Mouse (Mus musculus): ENCODE measurements around the gene Cpa4. TPM values are rescaled to one million over a fixed set of nuclear protein-coding genes. Genes with fewer than 3 reads are reported as not detected.

Gene Cpa4
- polyA plus RNA-seq, 2 experiments: 0.05 to 0.07 TPM

- Histone ChIP-seq H3K4me2 (ENCODE audit: low read depth) (no peak overlapping the region), H3K9me3 (ENCODE audit: control insufficient read depth, low read length) (no peaks in the 10 kb centered on the region), H3K36me3 (replicated peaks; ENCODE audit: control insufficient read depth, insufficient read depth, low read depth) (no peaks in the 10 kb centered on the region), H3K4me1 (replicated peaks; ENCODE audit: control insufficient read depth in 2 of 2, insufficient read depth in 2 of 2, low read length in 1 of 2) (peaks cover 0 to 19% of the 10 kb centered on the region in 2 experiments; a peak in 2 of 4 replicates), H3K27ac (no peak overlapping the region), H3K9ac (replicated peaks) (no peak overlapping the region), H3K27me3 (ENCODE audit: control insufficient read depth, insufficient read depth, low read length) (no peaks in the 10 kb centered on the region), H3K4me3 (ENCODE audit: insufficient read depth in 1 of 2, low read depth in 2 of 2, low read length in 2 of 2) (no peak overlapping the region)
- 49% methylated on average over 4 of the region's 4 CpGs for WGBS (ENCODE audit: insufficient replicate concordance)
- DNase-seq (ENCODE audit: low read depth in 3 of 3, low spot score in 3 of 3) (no peak), ATAC-seq (ENCODE audit: insufficient read depth) (no peak)
- no peak for TF ChIP-seq CTCF (IDR thresholded peaks at IDR 0.05; ENCODE audit: low read depth)
- TF ChIP-seq EP300 (IDR thresholded peaks at IDR 0.05; ENCODE audit: low read depth): no peak
Measured at GRCm38 (mm10) chr6:30636186-30636842, 68.1 kb downstream of the Cpa4 start.

- ATAC-seq (ENCODE audit: insufficient read depth): peak; percentile 50; the same call in 1 of the 2 replicates
- Histone ChIP-seq H3K9ac (replicated peaks) (no peak within 1 kb of the TSS), H3K27ac (no peak within 1 kb of the TSS), H3K27me3 (ENCODE audit: control insufficient read depth, insufficient read depth, low read length) (no peaks in the 10 kb centered on the region; the same call in 1 of the 2 replicates), H3K4me1 (replicated peaks; ENCODE audit: control insufficient read depth in 2 of 2, insufficient read depth in 2 of 2, low read length in 1 of 2) (peaks cover 0 to 23% of the 10 kb centered on the region in 2 experiments; a peak in 2 of 4 replicates), H3K36me3 (replicated peaks; ENCODE audit: control insufficient read depth, insufficient read depth, low read depth) (no peaks in the 10 kb centered on the region), H3K4me3 (ENCODE audit: insufficient read depth in 1 of 2, low read depth in 2 of 2, low read length in 2 of 2) (no peak within 1 kb of the TSS), H3K9me3 (ENCODE audit: control insufficient read depth, low read length) (no peaks in the 10 kb centered on the region), H3K4me2 (ENCODE audit: low read depth) (no peak within 1 kb of the TSS)
- peak in 2 of 3 experiments; percentile 6 to 9 for DNase-seq (ENCODE audit: low read depth in 3 of 3, low spot score in 3 of 3)
- WGBS (ENCODE audit: insufficient replicate concordance): 36% methylated on average over 5 of the region's 5 CpGs
- no peak for TF ChIP-seq EP300 (IDR thresholded peaks at IDR 0.05; ENCODE audit: low read depth)
Measured at GRCm38 (mm10) chr6:30638674-30639268, 70.6 kb downstream of the Cpa4 start, which contains the start of gene Cpa1. Gene Cpa1 (plus strand): TSS chr6:30639218.

Other genes with a start within 250 kb of the Cpa4 start
- 11.9 and 13.7 TPM in 2 replicates for gene Zc3hc1, start 177.3 kb upstream of the Cpa4 start, polyA plus RNA-seq (2012; rRNA removed)
- 23.4 and 24.1 TPM in 2 replicates for gene Zc3hc1, start 177.3 kb upstream of the Cpa4 start, polyA plus RNA-seq (2014; fragmentation: Nextera tagmentation; extraction: Ambion mirVana)
- gene Klhdc10, start 166.5 kb upstream of the Cpa4 start, polyA plus RNA-seq (2012; rRNA removed): 8.0 and 12.8 TPM in 2 replicates
- 8.9 and 9.4 TPM in 2 replicates for gene Klhdc10, start 166.5 kb upstream of the Cpa4 start, polyA plus RNA-seq (2014; fragmentation: Nextera tagmentation; extraction: Ambion mirVana)
- gene Tmem209, start 58.6 kb upstream of the Cpa4 start, polyA plus RNA-seq (2012; rRNA removed): 15.9 and 17.6 TPM in 2 replicates
- 19.6 and 20.0 TPM in 2 replicates for gene Tmem209, start 58.6 kb upstream of the Cpa4 start, polyA plus RNA-seq (2014; fragmentation: Nextera tagmentation; extraction: Ambion mirVana)
- gene Ssmem1, start 58.5 kb upstream of the Cpa4 start, polyA plus RNA-seq (2012; rRNA removed): 0.10 TPM in 1 of 2 replicates, not detected in the other
- 0.14 TPM in 1 of 2 replicates, not detected in the other for gene Ssmem1, start 58.5 kb upstream of the Cpa4 start, polyA plus RNA-seq (2014; fragmentation: Nextera tagmentation; extraction: Ambion mirVana)
- 0.60 and 0.63 TPM in 2 replicates for gene Cpa2, start 26.8 kb upstream of the Cpa4 start, polyA plus RNA-seq (2012; rRNA removed)
- 0.56 and 2.1 TPM in 2 replicates for gene Cpa2, start 26.8 kb upstream of the Cpa4 start, polyA plus RNA-seq (2014; fragmentation: Nextera tagmentation; extraction: Ambion mirVana)
- gene Cpa5, start 42.6 kb downstream of the Cpa4 start, polyA plus RNA-seq (2012; rRNA removed): 0.02 TPM in 1 of 2 replicates, not detected in the other
- not detected in 2 replicates for gene Cpa5, start 42.6 kb downstream of the Cpa4 start, polyA plus RNA-seq (2014; fragmentation: Nextera tagmentation; extraction: Ambion mirVana)
- 1.4 and 2.1 TPM in 2 replicates for gene Cpa1, start 70.8 kb downstream of the Cpa4 start, polyA plus RNA-seq (2012; rRNA removed)
- 0.11 and 1.5 TPM in 2 replicates for gene Cpa1, start 70.8 kb downstream of the Cpa4 start, polyA plus RNA-seq (2014; fragmentation: Nextera tagmentation; extraction: Ambion mirVana)
- gene Cep41, start 125.4 kb downstream of the Cpa4 start, polyA plus RNA-seq (2012; rRNA removed): 2.4 and 3.6 TPM in 2 replicates
- 4.0 and 4.7 TPM in 2 replicates for gene Cep41, start 125.4 kb downstream of the Cpa4 start, polyA plus RNA-seq (2014; fragmentation: Nextera tagmentation; extraction: Ambion mirVana)
- gene Mest, start 155.2 kb downstream of the Cpa4 start, polyA plus RNA-seq (2012; rRNA removed): 116 and 117 TPM in 2 replicates
- 169 and 174 TPM in 2 replicates for gene Mest, start 155.2 kb downstream of the Cpa4 start, polyA plus RNA-seq (2014; fragmentation: Nextera tagmentation; extraction: Ambion mirVana)